Mouse (Mus musculus) embryonic fibroblast, embryonic 13.5 days (primary cell): ENCODE results near the gene Gata5. TPM values are rescaled to one million over a fixed set of nuclear protein-coding genes. Genes with fewer than 3 reads are reported as not detected.
A peak's percentile ranks its signal among the peaks of the same experiment; 100 is the strongest.

Experiments
- H3K27ac ChIP-seq: 2 replicates; pipeline ENCODE4 v1.5.1; 2012; ENCODE audit warnings: low read length, control low read depth, inconsistent platforms; ENCODE audit not compliant: insufficient read depth
- H3K4me1 ChIP-seq: 2 replicates; pipeline ENCODE4 v1.6.1; 2011; ENCODE audit warnings: low read length; ENCODE audit not compliant: control insufficient read depth, insufficient read depth
- H3K4me3 ChIP-seq: 2 replicates; pipeline ENCODE4 v1.5.1; 2011; ENCODE audit warnings: mild to moderate bottlenecking, control low read depth, low read length; ENCODE audit not compliant: insufficient read depth
- CTCF ChIP-seq: IDR thresholded peaks from 2 replicates; pipeline ENCODE4 v1.5.1; 2011; ENCODE audit warnings: mild to moderate bottlenecking, control low read depth, low read length, moderate library complexity, borderline replicate concordance; ENCODE audit not compliant: insufficient read depth
- POLR2A ChIP-seq: IDR thresholded peaks from 2 replicates; pipeline ENCODE4 v1.6.1; 2011; ENCODE audit warnings: low read depth, mild to moderate bottlenecking, control low read depth, low read length, moderate library complexity
- polyA plus RNA-seq: library from polyadenylated mRNA; stranded (reverse); fragments of >200 nt; gene quantifications from 2 replicates; pipeline ENCODE4 v1.2.4, GENCODE M21; 2011; ENCODE audit warnings: low read depth; ENCODE audit not compliant: missing spikeins, insufficient read length

The Gata5 gene
- not detected in 2 replicates for polyA plus RNA-seq

GRCm38 (mm10) chr2:180334551-180334986, at the start of gene Gata5:
Gene Gata5, minus strand, starts transcription at chr2:180334699.
- Histone ChIP-seq H3K4me3 (no peak within 1 kb of the TSS), H3K27ac (no peak within 1 kb of the TSS), H3K4me1 (no peaks in the 10 kb centered on the region)
- no peak for TF ChIP-seq POLR2A
- TF ChIP-seq CTCF: no peak

- TF ChIP-seq POLR2A: no peak
- no peak for TF ChIP-seq CTCF
- no peak overlapping the region for H3K4me3 ChIP-seq
- no peak overlapping the region for H3K27ac ChIP-seq
- no peaks in the 10 kb centered on the region for H3K4me1 ChIP-seq
These were observed 42.2 kb upstream of the Gata5 start for GRCm38 (mm10) chr2:180376730-180377129.

GRCm38 (mm10) chr2:180373256-180373655, 38.8 kb upstream of the Gata5 start:
- no peak for TF ChIP-seq POLR2A
- no peak for TF ChIP-seq CTCF
- Histone ChIP-seq H3K4me3 (no peak overlapping the region), H3K27ac (no peak overlapping the region), H3K4me1 (no peaks in the 10 kb centered on the region)

- Histone ChIP-seq H3K4me3 (no peak overlapping the region), H3K4me1 (no peaks in the 10 kb centered on the region), H3K27ac (no peak overlapping the region)
- no peak for TF ChIP-seq CTCF
- no peak for TF ChIP-seq POLR2A
These were observed 33.9 kb upstream of the Gata5 start for GRCm38 (mm10) chr2:180368359-180368758.

GRCm38 (mm10) chr2:180367350-180367749, 32.9 kb upstream of the Gata5 start:
- Histone ChIP-seq H3K4me1 (no peaks in the 10 kb centered on the region), H3K4me3 (no peak overlapping the region), H3K27ac (no peak overlapping the region)
- no peak for TF ChIP-seq CTCF
- no peak for TF ChIP-seq POLR2A

GRCm38 (mm10) chr2:180363434-180363720, 28.9 kb upstream of the Gata5 start:
- H3K4me3 ChIP-seq: no peak overlapping the region
- no peak overlapping the region for H3K27ac ChIP-seq
- no peak for TF ChIP-seq POLR2A
- no peak for TF ChIP-seq CTCF
- H3K4me1 ChIP-seq: no peaks in the 10 kb centered on the region

- no peak overlapping the region for H3K4me3 ChIP-seq
- no peak for TF ChIP-seq POLR2A
- TF ChIP-seq CTCF: no peak
- H3K4me1 ChIP-seq: no peaks in the 10 kb centered on the region
- H3K27ac ChIP-seq: no peak overlapping the region
These were observed 28.3 kb upstream of the Gata5 start for GRCm38 (mm10) chr2:180362585-180363433.

- TF ChIP-seq CTCF (peak; percentile 2; the same call in 1 of the 2 replicates), POLR2A (no peak)
- Histone ChIP-seq H3K4me1 (no peaks in the 10 kb centered on the region), H3K27ac (no peak overlapping the region), H3K4me3 (no peak overlapping the region)
These were observed 24.6 kb upstream of the Gata5 start for GRCm38 (mm10) chr2:180359062-180359461.

- Histone ChIP-seq H3K4me3 (no peak overlapping the region), H3K4me1 (no peaks in the 10 kb centered on the region), H3K27ac (no peak overlapping the region)
- TF ChIP-seq CTCF (peak; percentile 87; the same call in 1 of the 2 replicates), POLR2A (no peak)
These were observed 18.8 kb upstream of the Gata5 start for GRCm38 (mm10) chr2:180353338-180353737.

GRCm38 (mm10) chr2:180350700-180351099, 16.2 kb upstream of the Gata5 start:
- TF ChIP-seq CTCF (no peak), POLR2A (no peak)
- H3K4me3 ChIP-seq: no peak overlapping the region
- H3K27ac ChIP-seq: no peak overlapping the region
- no peaks in the 10 kb centered on the region for H3K4me1 ChIP-seq
